Mouse (Mus musculus) embryonic facial prominence, embryonic 15.5 days (tissue): ENCODE results near the gene Peli1. TPM values are rescaled to one million over a fixed set of nuclear protein-coding genes. Genes with fewer than 3 reads are reported as not detected.

Source experiments
- ATAC-seq: fragments of 200-750 bp; cut with Nextera tagmentation; 2 replicates; pipeline ENCODE4 v1.8.0; 2017; ENCODE audit warnings: low read depth, moderate TSS enrichment; ENCODE audit not compliant: insufficient number of reproducible peaks, low FRiP score, low TSS enrichment
- H3K27ac ChIP-seq: fragments of 300-500 bp; sonication (generic); replicated peaks from 2 replicates; pipeline ENCODE4 v1.5.1; 2015; ENCODE audit warnings: mild to moderate bottlenecking, inconsistent platforms
- H3K27me3 ChIP-seq: fragments of 300-500 bp; sonication (generic); 2 replicates; pipeline ENCODE4 v1.6.1; 2015; ENCODE audit warnings: inconsistent platforms
- H3K36me3 ChIP-seq: fragments of 300-500 bp; sonication (generic); 2 replicates; pipeline ENCODE4 v1.6.1; 2015; ENCODE audit warnings: mild to moderate bottlenecking, inconsistent platforms
- H3K4me1 ChIP-seq: fragments of 300-500 bp; sonication (generic); 2 replicates; pipeline ENCODE4 v1.6.1; 2015; ENCODE audit warnings: inconsistent platforms
- H3K4me2 ChIP-seq: fragments of 300-500 bp; sonication (generic); replicated peaks from 2 replicates; pipeline ENCODE4 v1.6.1; 2015; ENCODE audit warnings: mild to moderate bottlenecking, inconsistent platforms
- H3K4me3 ChIP-seq: fragments of 300-500 bp; sonication (generic); replicated peaks from 2 replicates; pipeline ENCODE4 v1.5.1; 2015; ENCODE audit warnings: mild to moderate bottlenecking, inconsistent platforms
- H3K9ac ChIP-seq: fragments of 300-500 bp; sonication (generic); 2 replicates; pipeline ENCODE4 v1.6.1; 2015; ENCODE audit warnings: inconsistent platforms
- H3K9me3 ChIP-seq: fragments of 300-500 bp; sonication (generic); replicated peaks from 2 replicates; pipeline ENCODE4 v1.6.1; 2016; ENCODE audit warnings: inconsistent platforms
- WGBS: fragments of 180-500 bp; shearing (Covaris S2); methylation state at CpG from one replicate; pipeline ENCODE4 v1.1.7; 2015; 5-methylcytosine and 5-hydroxymethylcytosine counted together
- polyA plus RNA-seq: library from polyadenylated mRNA; unstranded; fragments of >200 nt; fragmentation: Nextera tagmentation; extraction: Ambion mirVana; gene quantifications from 2 replicates; pipeline ENCODE4 v1.2.1, GENCODE M21; 2015

Gene Peli1
- polyA plus RNA-seq, 1 experiment from 2014 or later: 43.3 TPM

DNA sequence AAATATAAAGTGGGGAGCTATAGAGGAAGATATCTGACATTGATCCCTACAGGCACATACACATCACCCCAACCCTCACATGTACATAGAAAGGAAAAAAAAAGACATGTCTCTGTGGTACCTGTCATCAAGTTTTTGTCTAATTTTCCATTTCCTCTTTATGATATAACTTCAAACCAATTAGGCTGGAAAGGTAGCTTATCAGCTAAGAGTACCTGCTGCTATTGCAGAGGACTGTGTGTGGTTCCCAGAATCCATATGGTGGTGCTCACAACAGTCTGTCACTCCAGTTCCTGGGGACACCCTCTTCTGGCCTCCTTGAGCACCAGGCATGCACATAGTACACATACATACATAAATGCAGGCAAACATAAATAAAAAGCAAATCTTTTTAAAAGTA is 24.7 kb downstream of the Peli1 start:
- Histone ChIP-seq H3K27ac (no peak overlapping the region), H3K36me3 (no peaks in the 10 kb centered on the region), H3K4me2 (no peak overlapping the region), H3K4me3 (no peak overlapping the region), H3K4me1 (no peaks in the 10 kb centered on the region), H3K9me3 (no peaks in the 10 kb centered on the region), H3K9ac (no peak overlapping the region), H3K27me3 (no peaks in the 10 kb centered on the region)
- no peak for ATAC-seq

DNA sequence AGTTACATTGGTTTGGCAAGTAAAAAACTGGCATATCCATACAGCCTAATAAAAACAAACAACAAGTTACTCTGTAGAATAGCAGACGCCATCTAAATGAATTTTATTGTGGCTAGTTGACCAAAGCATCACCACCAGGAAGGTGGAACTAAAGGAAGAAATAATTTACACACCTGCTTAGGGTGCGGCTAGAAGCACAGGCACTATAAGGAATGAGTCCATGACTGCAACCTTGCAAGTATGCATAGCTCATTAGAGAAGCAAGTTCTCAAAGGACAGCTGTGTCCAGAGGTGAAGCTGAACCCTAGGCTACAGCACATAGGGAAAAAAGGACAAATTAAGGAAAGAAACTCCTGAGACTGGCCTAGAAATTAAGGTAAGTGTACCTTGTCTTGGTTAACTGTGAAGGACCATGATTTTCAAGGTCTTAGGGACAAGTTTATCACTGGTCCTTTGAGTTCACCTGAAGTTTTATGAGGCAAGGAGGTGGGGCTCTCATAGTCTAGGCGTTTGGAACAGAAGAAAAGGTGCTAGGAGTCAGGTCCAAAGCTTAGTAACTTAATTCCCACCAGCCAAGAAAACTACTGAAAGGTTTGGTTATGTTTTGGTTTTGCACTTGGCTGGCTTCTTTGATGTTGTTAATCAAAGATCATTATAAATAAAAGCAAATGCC is 25.7 kb downstream of the Peli1 start:
- Histone ChIP-seq H3K27me3 (no peaks in the 10 kb centered on the region), H3K9ac (no peak overlapping the region), H3K9me3 (no peaks in the 10 kb centered on the region), H3K27ac (no peak overlapping the region), H3K36me3 (no peaks in the 10 kb centered on the region), H3K4me1 (no peaks in the 10 kb centered on the region), H3K4me3 (no peak overlapping the region), H3K4me2 (no peak overlapping the region)
- ATAC-seq: no peak
- 81% methylated on average over 3 of the region's 3 CpGs for WGBS

DNA sequence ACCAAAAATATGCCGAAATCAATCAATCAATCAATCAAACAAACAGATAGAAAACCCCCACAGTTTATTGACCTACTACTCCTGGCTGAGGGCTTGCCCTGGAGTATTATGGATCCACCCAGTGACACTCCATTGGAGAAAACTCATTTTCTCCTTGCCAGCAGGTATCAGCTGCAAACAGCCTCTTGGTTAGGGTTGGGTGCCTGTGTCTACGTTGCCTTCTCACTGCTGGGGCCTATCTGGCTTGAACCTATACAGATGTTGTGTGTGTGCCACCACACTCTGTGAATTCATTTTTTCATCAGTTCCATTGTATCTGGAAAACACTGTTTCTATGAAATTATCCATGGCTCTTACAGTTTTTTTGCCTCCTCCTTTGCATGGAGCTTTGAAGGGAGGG is 30.6 kb downstream of the Peli1 start:
- Histone ChIP-seq H3K4me3 (no peak overlapping the region), H3K9ac (no peak overlapping the region), H3K9me3 (no peaks in the 10 kb centered on the region), H3K36me3 (no peaks in the 10 kb centered on the region), H3K27ac (no peak overlapping the region), H3K4me2 (no peak overlapping the region), H3K4me1 (no peaks in the 10 kb centered on the region), H3K27me3 (no peaks in the 10 kb centered on the region)
- 86% methylated on average over 2 of the region's 2 CpGs for WGBS
- ATAC-seq: no peak

DNA sequence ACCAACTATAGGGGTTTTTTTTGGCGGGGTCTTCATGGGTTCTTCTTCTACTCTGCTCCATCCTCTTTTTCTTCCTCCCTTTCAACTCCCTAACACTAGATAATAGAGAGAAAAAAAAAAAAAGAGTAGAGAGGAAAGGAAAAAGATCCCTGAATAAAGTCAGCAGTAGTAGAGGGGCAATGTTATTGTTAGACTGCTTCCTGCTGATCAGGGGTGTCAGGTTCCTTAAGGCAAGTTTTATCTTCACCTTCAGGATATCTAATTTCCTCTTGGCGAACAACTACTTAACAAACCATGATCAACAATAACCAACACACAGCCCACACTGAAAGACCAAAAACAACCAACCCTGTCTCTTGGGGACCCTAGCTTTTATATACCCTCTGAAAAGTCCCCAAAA is 31.3 kb downstream of the Peli1 start:
- no peak overlapping the region for H3K4me2 ChIP-seq
- 71% methylated on average over 2 of the region's 2 CpGs for WGBS
- no peaks in the 10 kb centered on the region for H3K36me3 ChIP-seq
- no peak overlapping the region for H3K4me3 ChIP-seq
- no peak overlapping the region for H3K9ac ChIP-seq
- no peak for ATAC-seq
- H3K4me1 ChIP-seq: no peaks in the 10 kb centered on the region
- no peaks in the 10 kb centered on the region for H3K27me3 ChIP-seq
- H3K27ac ChIP-seq: no peak overlapping the region
- H3K9me3 ChIP-seq: no peaks in the 10 kb centered on the region

DNA sequence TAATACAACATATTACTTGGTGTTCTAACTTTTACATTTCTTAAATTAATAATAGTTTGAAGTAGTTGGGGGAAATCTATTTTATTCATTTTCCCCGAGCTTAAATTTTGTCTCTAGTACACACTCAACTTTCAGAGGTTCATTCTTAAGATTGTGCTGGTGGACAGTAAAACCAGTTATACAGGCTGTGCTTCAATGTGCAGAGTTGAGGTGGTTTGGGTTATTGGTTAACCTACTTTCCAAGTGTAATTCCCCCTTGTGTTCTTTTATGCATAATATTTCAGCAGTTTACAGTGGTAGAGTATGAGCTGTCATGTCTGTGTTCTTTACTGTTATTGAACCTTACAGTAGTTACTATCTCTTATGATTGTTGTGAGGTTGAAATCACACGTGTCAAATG is 40.6 kb downstream of the Peli1 start:
- Histone ChIP-seq H3K9ac (no peak overlapping the region), H3K9me3 (no peaks in the 10 kb centered on the region; the same call in 1 of the 2 replicates), H3K36me3 (peaks cover 11% of the 10 kb centered on the region; the same call in 1 of the 2 replicates), H3K27me3 (no peaks in the 10 kb centered on the region), H3K4me1 (no peaks in the 10 kb centered on the region), H3K4me3 (no peak overlapping the region), H3K27ac (no peak overlapping the region), H3K4me2 (no peak overlapping the region)
- 85% methylated on average over 2 of the region's 2 CpGs for WGBS
- no peak for ATAC-seq

DNA sequence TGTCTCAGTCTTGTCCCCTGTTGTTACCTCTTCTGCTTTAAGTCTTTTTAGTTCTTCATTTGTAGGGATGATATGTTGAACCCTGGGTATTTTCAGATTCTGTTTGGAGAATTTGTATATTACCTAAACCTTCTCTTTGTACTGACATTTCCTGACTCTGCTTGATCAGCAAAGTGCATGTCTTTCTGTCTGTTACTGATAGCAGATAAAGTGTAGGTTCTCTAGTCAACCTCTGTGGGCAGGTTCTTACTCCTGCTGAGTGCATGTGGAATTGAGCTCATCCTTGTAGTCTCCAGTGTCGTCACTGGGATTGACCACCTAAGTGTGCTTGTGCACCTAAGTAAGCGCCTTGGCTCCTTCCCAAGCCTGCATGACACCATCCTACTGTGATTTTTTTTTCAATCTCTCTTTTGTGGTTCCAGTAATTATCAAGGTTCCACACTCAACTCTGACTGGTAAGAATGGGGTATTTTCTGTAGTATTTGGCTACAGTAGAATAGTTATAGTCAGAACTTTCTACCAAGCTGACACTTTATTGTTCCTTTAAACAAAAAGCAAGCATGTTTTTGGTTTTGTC is 43.9 kb downstream of the Peli1 start:
- Histone ChIP-seq H3K9me3 (no peaks in the 10 kb centered on the region), H3K9ac (no peak overlapping the region), H3K27ac (no peak overlapping the region), H3K4me3 (no peak overlapping the region), H3K36me3 (peaks cover 20% of the 10 kb centered on the region; the same call in 1 of the 2 replicates), H3K4me1 (no peaks in the 10 kb centered on the region), H3K27me3 (no peaks in the 10 kb centered on the region), H3K4me2 (no peak overlapping the region)
- no peak for ATAC-seq
- WGBS: 88% methylated on average over 2 of the region's 2 CpGs

DNA sequence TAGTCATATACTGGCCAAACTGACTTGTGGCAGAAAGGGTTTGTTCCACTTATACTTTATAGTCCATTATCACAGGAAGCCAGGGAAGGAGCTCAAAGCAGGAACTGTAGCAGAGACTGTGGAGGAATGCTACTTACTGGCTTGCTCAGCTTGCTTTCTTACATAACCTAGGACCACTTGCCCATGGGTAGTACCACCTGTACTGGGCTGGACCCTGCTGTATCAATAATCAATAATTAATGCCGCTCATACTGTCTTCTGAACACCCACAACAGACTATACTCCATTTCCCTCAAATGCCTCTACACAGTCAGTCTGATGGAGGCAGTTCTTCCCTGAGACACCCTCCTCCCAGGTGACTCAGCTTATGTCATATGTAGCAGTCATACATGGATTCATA is 48.4 kb downstream of the Peli1 start:
- H3K36me3 ChIP-seq: peaks cover 30% of the 10 kb centered on the region
- WGBS: 96% methylated on average over 1 of the region's 1 CpGs
- no peak for ATAC-seq

DNA sequence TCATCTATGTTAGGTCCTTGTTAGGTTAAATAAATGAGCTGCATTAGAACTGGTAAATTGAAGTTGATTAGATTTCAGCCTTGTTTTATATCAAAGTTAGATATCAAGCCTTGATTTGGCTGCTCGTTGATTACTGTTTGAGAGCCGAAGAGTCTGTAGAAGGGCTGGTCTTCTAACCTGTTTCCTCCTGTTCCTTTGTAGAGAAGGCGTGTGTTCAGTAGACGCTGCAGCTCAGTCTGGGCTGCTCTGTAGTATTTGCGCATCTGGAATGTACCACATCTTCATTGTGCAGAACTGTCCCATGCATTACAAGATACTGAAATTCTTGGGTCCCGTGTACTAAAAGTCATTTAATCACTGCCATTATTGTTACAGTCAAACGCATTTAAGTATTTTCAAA is 50.2 kb downstream of the Peli1 start:
- H3K27me3 ChIP-seq: no peaks in the 10 kb centered on the region
- no peak overlapping the region for H3K9ac ChIP-seq
- no peak for ATAC-seq
- H3K9me3 ChIP-seq: no peaks in the 10 kb centered on the region
- no peak overlapping the region for H3K4me2 ChIP-seq
- H3K36me3 ChIP-seq: peaks cover 26% of the 10 kb centered on the region
- no peaks in the 10 kb centered on the region for H3K4me1 ChIP-seq
- H3K4me3 ChIP-seq: no peak overlapping the region
- no peak overlapping the region for H3K27ac ChIP-seq
- WGBS: 79% methylated on average over 7 of the region's 7 CpGs

More for the DNA sequence above, 48.4 kb downstream of the Peli1 start:
- Histone ChIP-seq H3K27ac (no peak overlapping the region), H3K4me1 (no peaks in the 10 kb centered on the region), H3K9me3 (no peaks in the 10 kb centered on the region), H3K27me3 (no peaks in the 10 kb centered on the region), H3K4me3 (no peak overlapping the region), H3K9ac (no peak overlapping the region), H3K4me2 (no peak overlapping the region)

DNA sequence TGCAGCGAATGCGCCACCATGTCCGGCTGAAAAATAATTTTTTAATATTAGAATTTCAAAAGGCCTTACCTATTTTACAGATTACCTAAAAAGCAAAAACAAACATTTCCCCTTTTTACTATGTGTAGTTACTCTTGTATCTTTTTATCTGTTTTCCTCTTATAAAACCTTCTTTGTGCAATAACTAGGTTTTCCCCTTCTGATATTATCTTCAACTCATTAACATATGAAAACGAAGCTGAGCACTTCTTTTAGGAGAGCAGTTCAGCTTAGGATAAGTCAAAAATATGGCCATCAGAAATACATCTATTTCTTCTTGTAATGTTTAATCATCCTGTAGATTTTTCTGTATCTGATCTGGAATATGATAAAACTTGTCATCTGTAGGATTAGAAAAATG is 50.7 kb downstream of the Peli1 start:
- Histone ChIP-seq H3K4me3 (no peak overlapping the region), H3K4me2 (no peak overlapping the region), H3K27ac (no peak overlapping the region), H3K4me1 (no peaks in the 10 kb centered on the region), H3K27me3 (no peaks in the 10 kb centered on the region), H3K36me3 (peaks cover 24% of the 10 kb centered on the region), H3K9me3 (no peaks in the 10 kb centered on the region), H3K9ac (no peak overlapping the region)
- WGBS: 89% methylated on average over 4 of the region's 4 CpGs
- ATAC-seq: no peak

DNA sequence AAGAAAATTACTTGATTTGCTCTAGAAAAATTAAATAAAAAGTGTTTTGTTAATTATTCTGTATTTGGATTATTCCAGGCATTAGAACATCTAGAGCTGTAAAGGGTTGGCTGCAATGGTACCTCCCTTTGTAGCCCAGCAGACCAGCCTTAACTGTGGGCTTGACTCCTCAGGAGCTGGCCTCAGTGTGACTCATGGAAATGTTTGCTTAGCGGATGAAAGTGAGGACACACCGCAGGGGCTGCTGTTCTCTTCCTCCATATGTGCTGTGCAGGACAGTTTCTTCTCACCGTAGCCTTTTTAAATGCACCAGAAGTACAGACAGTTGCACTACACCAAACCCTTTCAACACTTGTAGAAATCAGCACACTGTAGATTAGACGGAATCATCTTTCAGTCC is 58.4 kb downstream of the Peli1 start:
- ATAC-seq: no peak
- Histone ChIP-seq H3K4me3 (no peak overlapping the region), H3K4me1 (no peaks in the 10 kb centered on the region), H3K9me3 (no peaks in the 10 kb centered on the region), H3K9ac (no peak overlapping the region), H3K36me3 (peaks cover 40% of the 10 kb centered on the region), H3K27ac (no peak overlapping the region), H3K4me2 (no peak overlapping the region), H3K27me3 (no peaks in the 10 kb centered on the region)
- WGBS: 90% methylated on average over 4 of the region's 4 CpGs

DNA sequence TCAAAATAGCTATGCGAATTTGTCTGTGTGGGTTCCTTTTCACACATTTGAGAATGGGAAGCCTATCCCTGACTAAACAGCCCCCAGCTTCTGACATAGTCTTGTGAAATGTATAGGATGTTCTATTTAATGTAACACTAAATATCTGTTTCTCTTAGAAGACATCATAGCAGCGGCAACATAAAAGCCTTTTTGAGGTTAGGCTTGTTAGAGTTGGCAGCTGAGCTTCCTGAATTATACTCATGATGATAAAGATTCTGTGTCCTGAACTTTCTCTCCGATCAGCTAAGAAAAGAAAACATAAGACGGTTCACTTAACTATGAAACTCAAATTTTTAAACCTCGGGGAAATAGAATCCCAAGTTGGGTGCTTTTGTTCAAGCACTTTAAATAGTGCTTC is 59.2 kb downstream of the Peli1 start:
- Histone ChIP-seq H3K9ac (no peak overlapping the region), H3K9me3 (no peaks in the 10 kb centered on the region), H3K4me3 (no peak overlapping the region), H3K36me3 (peaks cover 41% of the 10 kb centered on the region), H3K4me2 (no peak overlapping the region), H3K27ac (no peak overlapping the region), H3K27me3 (no peaks in the 10 kb centered on the region), H3K4me1 (no peaks in the 10 kb centered on the region)
- no peak for ATAC-seq
- WGBS: 90% methylated on average over 5 of the region's 5 CpGs

DNA sequence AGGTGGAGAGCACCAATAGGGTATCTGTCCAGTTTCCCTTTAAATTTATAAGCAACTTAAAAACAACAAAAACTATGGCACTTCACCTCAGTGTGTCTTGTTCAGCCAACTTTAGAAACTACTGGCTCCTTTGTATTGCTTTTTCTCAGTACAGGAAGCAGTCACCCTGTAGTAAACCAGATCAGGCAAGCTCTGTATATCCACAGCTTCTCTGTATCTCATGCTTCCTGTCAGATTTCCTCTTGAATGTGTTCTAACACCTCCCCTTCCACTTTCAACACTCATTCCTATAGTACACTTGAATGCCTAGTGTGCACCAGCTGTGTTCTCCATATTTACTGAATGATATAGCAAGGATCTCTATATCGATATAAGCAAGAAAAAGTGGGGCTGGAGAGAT is 60.6 kb downstream of the Peli1 start:
- H3K4me1 ChIP-seq: no peaks in the 10 kb centered on the region
- H3K27ac ChIP-seq: no peak overlapping the region
- H3K9me3 ChIP-seq: no peaks in the 10 kb centered on the region
- H3K27me3 ChIP-seq: no peaks in the 10 kb centered on the region
- H3K4me3 ChIP-seq: no peak overlapping the region
- no peak overlapping the region for H3K4me2 ChIP-seq
- no peak for ATAC-seq
- no peak overlapping the region for H3K9ac ChIP-seq
- peaks cover 41% of the 10 kb centered on the region for H3K36me3 ChIP-seq
- 100% methylated on average over 1 of the region's 1 CpGs for WGBS
